Mouse (Mus musculus) stomach, postnatal 0 days (tissue): ENCODE data around the gene Fbxw2.
"Not testable (repeated sequence)": the region's sequence is repeated elsewhere in the genome, so short reads cannot be mapped to it uniquely, and the experiment has no call there.

Experiments
- CTCF ChIP-seq: IDR thresholded peaks from 2 replicates; pipeline ENCODE4 v1.5.1; 2016; ENCODE audit warnings: antibody characterized with exemption, low read depth, mild to moderate bottlenecking, moderate library complexity
- EP300 ChIP-seq: optimal IDR thresholded peaks from 2 replicates; pipeline ENCODE3; 2016; ENCODE audit warnings: antibody characterized with exemption

DNA sequence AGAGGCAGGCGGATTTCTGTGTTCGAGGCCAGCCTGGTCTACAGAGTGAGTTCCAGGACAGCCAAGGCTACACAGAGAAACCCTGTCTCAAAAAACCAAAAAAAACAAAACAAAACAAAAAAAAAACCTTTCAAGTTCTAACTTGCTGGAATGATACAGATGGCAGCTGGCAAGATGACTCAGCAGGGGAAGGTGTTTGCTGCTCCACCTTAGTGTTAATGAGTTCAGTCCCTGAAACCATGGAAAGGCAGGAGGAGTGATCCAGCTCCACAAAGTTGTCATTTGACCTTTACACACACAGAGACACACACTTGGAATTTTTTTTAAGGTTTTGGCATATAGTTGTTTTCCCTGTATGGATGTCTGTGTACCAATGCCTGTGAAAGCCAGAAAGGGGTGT is 10.2 kb downstream of the Fbxw2 start:
- not testable (repeated sequence) for TF ChIP-seq EP300, CTCF
